Mouse (Mus musculus) embryonic fibroblast, embryonic 13.5 days (primary cell): ENCODE results near the gene Cfap221.

Source experiments
- CTCF ChIP-seq: IDR thresholded peaks from 2 replicates; pipeline ENCODE4 v1.5.1; 2011; ENCODE audit warnings: mild to moderate bottlenecking, control low read depth, low read length, moderate library complexity, borderline replicate concordance; ENCODE audit not compliant: insufficient read depth
- POLR2A ChIP-seq: IDR thresholded peaks from 2 replicates; pipeline ENCODE4 v1.6.1; 2011; ENCODE audit warnings: low read depth, mild to moderate bottlenecking, control low read depth, low read length, moderate library complexity

DNA sequence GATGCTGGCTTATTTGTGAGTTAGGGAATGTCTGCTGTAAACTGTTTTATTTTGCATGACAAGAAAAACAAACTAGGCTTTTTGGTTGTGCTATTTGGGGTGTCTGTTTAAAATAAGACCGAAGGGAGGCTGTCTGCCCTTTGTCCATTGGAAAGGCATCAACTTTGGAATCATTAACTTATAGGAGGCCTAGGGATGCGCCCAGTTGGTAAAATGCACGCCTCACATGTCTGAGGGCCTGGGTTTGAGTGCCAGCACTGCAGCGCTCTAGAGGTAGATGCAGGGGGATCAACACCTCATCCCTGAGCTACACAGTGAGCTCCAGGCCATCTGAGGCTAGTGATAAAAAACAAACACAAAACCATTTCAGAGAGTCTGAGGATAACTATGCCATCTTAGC lies 119.6 kb downstream of the Cfap221 start:
- no peak for TF ChIP-seq POLR2A
- TF ChIP-seq CTCF: no peak
